Mouse (Mus musculus): ENCODE data around the gene Tenm2. TPM values are rescaled to one million over a fixed set of nuclear protein-coding genes. Genes with fewer than 3 reads are reported as not detected.

The Tenm2 gene
- polyA plus RNA-seq, 1 experiment from 2014 or later = 1.8 TPM

DNA sequence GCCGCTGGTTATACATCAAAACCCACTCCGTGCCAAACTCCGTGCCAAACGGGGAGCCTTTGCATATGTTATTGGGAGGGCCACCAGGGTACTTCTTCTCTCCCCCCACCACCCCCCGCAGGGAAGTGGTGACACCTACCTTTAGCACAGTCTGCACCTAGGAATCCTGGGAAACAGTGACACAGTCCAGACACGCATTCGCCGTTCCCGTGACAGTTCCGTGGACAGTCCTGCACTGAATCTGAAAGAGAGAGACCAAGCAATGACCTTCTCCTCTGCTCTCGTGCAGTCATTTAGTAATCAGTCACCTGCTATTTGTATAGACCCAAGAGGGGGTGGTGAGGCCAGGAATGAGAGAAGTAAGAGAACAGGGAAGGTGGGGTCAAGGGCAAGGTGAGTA lies 1072.2 kb downstream of the Tenm2 start:
- Histone ChIP-seq H3K36me3 (replicated peaks) (no peaks in the 10 kb centered on the region), H3K27me3 (ENCODE audit: poor library complexity, severe bottlenecking) (no peaks in the 10 kb centered on the region), H3K9me3 (no peaks in the 10 kb centered on the region), H3K27ac (no peak overlapping the region), H3K4me3 (no peak overlapping the region), H3K4me1 (peaks cover 10% of the 10 kb centered on the region)
- peak; percentile 12 for DNase-seq (ENCODE audit: extremely low spot score, low spot score)
- 91% methylated on average over 11 of the region's 11 CpGs for WGBS

GRCm38 (mm10) chr11:36161765-36162321 lies 1073.9 kb downstream of the Tenm2 start:
- H3K4me3 ChIP-seq = no peak overlapping the region
- no peak overlapping the region for H3K27ac ChIP-seq
- H3K4me1 ChIP-seq = peaks cover 10% of the 10 kb centered on the region
- 69% methylated on average over 10 of the region's 10 CpGs for WGBS
- DNase-seq (ENCODE audit: extremely low spot score, low spot score) = peak; percentile 16
- no peaks in the 10 kb centered on the region for H3K36me3 ChIP-seq (replicated peaks)
- H3K9me3 ChIP-seq = no peaks in the 10 kb centered on the region
- H3K27me3 ChIP-seq (ENCODE audit: poor library complexity, severe bottlenecking) = no peaks in the 10 kb centered on the region

DNA sequence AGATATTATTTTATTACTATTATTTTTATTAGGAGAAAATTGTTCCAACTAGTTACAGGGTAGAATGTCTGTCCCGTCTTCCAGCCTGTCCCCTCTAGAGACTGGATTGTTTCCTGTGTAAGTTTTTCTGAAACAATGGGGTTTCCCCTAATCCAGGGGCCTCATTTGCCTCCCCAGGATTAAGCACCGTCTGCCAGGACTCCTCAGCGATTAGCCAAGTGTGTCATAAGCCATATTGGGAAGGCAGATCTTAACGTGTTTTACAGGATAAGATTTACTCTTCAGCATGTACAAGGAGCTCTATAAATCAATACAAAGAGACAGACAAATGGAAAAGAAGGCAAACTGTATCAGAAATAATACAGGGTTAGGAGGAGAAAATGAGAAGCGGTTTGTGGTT lies 1082.3 kb downstream of the Tenm2 start:
- no peak for DNase-seq (ENCODE audit: extremely low spot score, low spot score)
- no peak overlapping the region for H3K27ac ChIP-seq
- 43% methylated on average over 5 of the region's 5 CpGs for WGBS
- H3K27me3 ChIP-seq (ENCODE audit: poor library complexity, severe bottlenecking) = peaks cover 10% of the 10 kb centered on the region; the same call in 1 of the 2 replicates
- H3K4me3 ChIP-seq = no peak overlapping the region
- peaks cover 23% of the 10 kb centered on the region for H3K4me1 ChIP-seq
- H3K36me3 ChIP-seq (replicated peaks) = no peaks in the 10 kb centered on the region
- no peaks in the 10 kb centered on the region; the same call in 1 of the 2 replicates for H3K9me3 ChIP-seq

DNA sequence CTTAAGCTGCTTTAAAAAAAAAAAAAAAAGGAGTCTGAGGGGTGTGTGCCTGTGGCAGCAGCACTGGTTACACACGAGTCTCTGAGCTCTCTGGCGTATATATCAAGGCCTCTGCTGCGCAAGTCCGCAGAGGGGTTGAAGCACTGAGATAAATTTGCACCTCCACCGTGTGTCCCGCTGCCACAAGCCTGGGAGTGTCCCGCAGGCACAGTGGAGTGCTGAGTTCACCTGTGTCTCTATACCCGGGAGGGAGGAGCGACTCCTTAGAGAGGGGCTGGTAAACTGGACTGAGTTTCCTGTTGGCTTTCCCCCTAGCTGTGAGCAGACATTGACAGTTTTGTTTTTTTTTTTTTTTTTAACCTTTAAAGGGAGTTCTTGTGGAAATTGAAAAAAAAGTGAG lies 1082.8 kb downstream of the Tenm2 start:
- peaks cover 23% of the 10 kb centered on the region for H3K4me1 ChIP-seq
- no peaks in the 10 kb centered on the region for H3K36me3 ChIP-seq (replicated peaks)
- H3K9me3 ChIP-seq = no peaks in the 10 kb centered on the region; the same call in 1 of the 2 replicates
- peaks cover 10% of the 10 kb centered on the region; the same call in 1 of the 2 replicates for H3K27me3 ChIP-seq (ENCODE audit: poor library complexity, severe bottlenecking)
- peak overlapping the region; percentile 29; the same call in 1 of the 2 replicates for H3K4me3 ChIP-seq
- WGBS = 12% methylated on average over 9 of the region's 9 CpGs
- no peak overlapping the region for H3K27ac ChIP-seq
- no peak for DNase-seq (ENCODE audit: extremely low spot score, low spot score)

DNA sequence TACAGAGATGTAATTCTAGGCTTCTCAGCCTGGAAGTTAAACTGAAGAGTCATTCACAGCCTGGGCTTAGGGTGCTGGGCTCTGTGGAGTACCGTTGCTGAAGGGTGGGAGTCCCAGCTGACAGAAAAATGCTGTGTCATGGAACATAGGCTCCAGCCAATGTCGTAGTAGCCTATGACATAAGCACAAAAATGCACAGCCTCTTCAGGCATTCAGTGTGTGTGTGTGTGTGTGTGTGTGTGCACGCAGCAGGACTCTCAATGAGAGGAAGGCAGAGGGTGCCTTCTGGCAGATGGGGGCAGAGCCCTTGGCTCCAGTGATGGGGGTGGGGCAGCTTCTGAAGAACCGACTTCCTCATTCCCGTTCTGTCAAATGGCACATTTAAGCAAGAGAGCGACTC lies 1083.5 kb downstream of the Tenm2 start:
- 19% methylated on average over 6 of the region's 6 CpGs for WGBS
- H3K27ac ChIP-seq = no peak overlapping the region
- no peaks in the 10 kb centered on the region; the same call in 1 of the 2 replicates for H3K9me3 ChIP-seq
- H3K36me3 ChIP-seq (replicated peaks) = no peaks in the 10 kb centered on the region
- H3K4me1 ChIP-seq = peaks cover 23% of the 10 kb centered on the region
- H3K4me3 ChIP-seq = peak overlapping the region; percentile 14; the same call in 1 of the 2 replicates
- peaks cover 10% of the 10 kb centered on the region; the same call in 1 of the 2 replicates for H3K27me3 ChIP-seq (ENCODE audit: poor library complexity, severe bottlenecking)
- peak; percentile 25 for DNase-seq (ENCODE audit: extremely low spot score, low spot score)

DNA sequence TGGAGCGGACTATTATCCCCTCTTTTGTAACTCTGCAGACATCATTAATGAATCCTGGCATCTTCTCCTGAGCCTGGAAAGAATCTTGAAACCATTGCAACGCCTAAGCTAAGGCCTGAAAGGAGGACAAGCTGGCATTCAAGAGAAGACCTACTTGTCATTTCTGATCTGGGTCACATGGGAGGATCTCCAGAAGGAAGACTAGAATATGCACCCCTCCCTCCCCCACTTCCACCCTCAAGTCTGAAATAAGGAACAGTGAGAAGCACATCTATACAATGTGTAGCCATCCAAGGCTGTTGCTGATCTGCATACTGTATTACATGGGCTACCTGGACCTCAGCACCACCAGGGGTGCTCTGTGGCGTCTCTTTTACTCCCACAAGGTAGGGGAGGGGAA lies 1086.7 kb downstream of the Tenm2 start:
- Histone ChIP-seq H3K4me3 (no peak overlapping the region), H3K27me3 (ENCODE audit: poor library complexity, severe bottlenecking) (0 out of 2 replicates have a peak, but pooled peaks cover 5% of the 10 kb centered on the region), H3K9me3 (no peaks in the 10 kb centered on the region), H3K36me3 (replicated peaks) (no peaks in the 10 kb centered on the region), H3K27ac (no peak overlapping the region), H3K4me1 (peaks cover 23% of the 10 kb centered on the region)
- 87% methylated on average over 3 of the region's 3 CpGs for WGBS
- no peak for DNase-seq (ENCODE audit: extremely low spot score, low spot score)

- H3K9me3 ChIP-seq = no peaks in the 10 kb centered on the region
- no peaks in the 10 kb centered on the region for H3K27me3 ChIP-seq (ENCODE audit: poor library complexity, severe bottlenecking)
- 83% methylated on average over 12 of the region's 12 CpGs for WGBS
- H3K4me3 ChIP-seq = no peak overlapping the region
- no peak overlapping the region for H3K27ac ChIP-seq
- peaks cover under 1% of the 10 kb centered on the region for H3K4me1 ChIP-seq
- H3K36me3 ChIP-seq (replicated peaks) = no peaks in the 10 kb centered on the region
- no peak for DNase-seq (ENCODE audit: extremely low spot score, low spot score)
These were observed 1090.7 kb downstream of the Tenm2 start for GRCm38 (mm10) chr11:36145057-36145456.

- Histone ChIP-seq H3K4me1 (peaks cover 32% of the 10 kb centered on the region), H3K27me3 (ENCODE audit: poor library complexity, severe bottlenecking) (peaks cover 10% of the 10 kb centered on the region), H3K4me3 (no peak overlapping the region), H3K36me3 (replicated peaks) (no peaks in the 10 kb centered on the region), H3K27ac (no peak overlapping the region), H3K9me3 (no peaks in the 10 kb centered on the region)
- 88% methylated on average over 10 of the region's 10 CpGs for WGBS
- DNase-seq (ENCODE audit: extremely low spot score, low spot score) = no peak
These were observed 1095.4 kb downstream of the Tenm2 start for GRCm38 (mm10) chr11:36140411-36140810.

- 78% methylated on average over 16 of the region's 16 CpGs for WGBS
These were observed 1096.2 kb downstream of the Tenm2 start for GRCm38 (mm10) chr11:36139521-36139920.

GRCm38 (mm10) chr11:36137840-36138239 lies 1097.9 kb downstream of the Tenm2 start:
- H3K27me3 ChIP-seq (ENCODE audit: poor library complexity, severe bottlenecking) = peaks cover 10% of the 10 kb centered on the region
- peaks cover 42% of the 10 kb centered on the region for H3K4me1 ChIP-seq
- no peak for DNase-seq (ENCODE audit: extremely low spot score, low spot score)
- no peak overlapping the region for H3K4me3 ChIP-seq
- H3K36me3 ChIP-seq (replicated peaks) = no peaks in the 10 kb centered on the region
- WGBS = 57% methylated on average over 4 of the region's 4 CpGs
- peak overlapping the region; percentile 25; the same call in 1 of the 2 replicates for H3K27ac ChIP-seq
- no peaks in the 10 kb centered on the region for H3K9me3 ChIP-seq

More at GRCm38 (mm10) chr11:36139521-36139920, 1096.2 kb downstream of the Tenm2 start:
- H3K9me3 ChIP-seq = no peaks in the 10 kb centered on the region
- no peaks in the 10 kb centered on the region for H3K36me3 ChIP-seq (replicated peaks)
- peaks cover 39% of the 10 kb centered on the region for H3K4me1 ChIP-seq
- H3K27ac ChIP-seq = no peak overlapping the region
- peaks cover 10% of the 10 kb centered on the region for H3K27me3 ChIP-seq (ENCODE audit: poor library complexity, severe bottlenecking)
- DNase-seq (ENCODE audit: extremely low spot score, low spot score) = no peak
- H3K4me3 ChIP-seq = no peak overlapping the region

- no peaks in the 10 kb centered on the region for H3K36me3 ChIP-seq (replicated peaks)
- H3K27ac ChIP-seq = no peak overlapping the region
- 91% methylated on average over 6 of the region's 6 CpGs for WGBS
- H3K9me3 ChIP-seq = no peaks in the 10 kb centered on the region
- peaks cover 10% of the 10 kb centered on the region for H3K27me3 ChIP-seq (ENCODE audit: poor library complexity, severe bottlenecking)
- no peak overlapping the region for H3K4me3 ChIP-seq
- H3K4me1 ChIP-seq = peaks cover 42% of the 10 kb centered on the region
- DNase-seq (ENCODE audit: extremely low spot score, low spot score) = no peak
These were observed 1098.5 kb downstream of the Tenm2 start for GRCm38 (mm10) chr11:36137276-36137675.

DNA sequence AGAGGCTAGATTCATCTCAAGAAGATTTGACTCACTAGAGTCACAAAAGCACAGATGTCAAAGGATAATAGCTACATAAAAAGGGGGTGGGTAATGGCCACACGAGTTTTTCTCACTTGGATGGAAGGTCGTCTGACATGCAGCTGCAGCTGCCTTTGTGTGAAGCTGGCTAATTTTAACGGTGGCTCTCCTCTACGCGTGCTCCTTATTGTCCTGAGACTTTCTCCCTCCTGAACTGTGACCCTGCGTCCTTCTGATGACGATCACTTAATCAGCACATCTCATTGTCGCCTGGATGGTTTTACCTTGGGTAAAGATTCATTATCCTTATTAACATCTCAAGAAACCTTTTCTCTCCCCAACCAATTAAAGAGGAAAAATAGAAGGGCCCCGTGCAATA lies 1101.1 kb downstream of the Tenm2 start:
- no peak for DNase-seq (ENCODE audit: extremely low spot score, low spot score)
- Histone ChIP-seq H3K27me3 (ENCODE audit: poor library complexity, severe bottlenecking) (peaks cover 10% of the 10 kb centered on the region), H3K9me3 (no peaks in the 10 kb centered on the region), H3K4me3 (no peak overlapping the region), H3K36me3 (replicated peaks) (no peaks in the 10 kb centered on the region), H3K4me1 (peaks cover 37% of the 10 kb centered on the region), H3K27ac (no peak overlapping the region)
- 30% methylated on average over 9 of the region's 9 CpGs for WGBS

DNA sequence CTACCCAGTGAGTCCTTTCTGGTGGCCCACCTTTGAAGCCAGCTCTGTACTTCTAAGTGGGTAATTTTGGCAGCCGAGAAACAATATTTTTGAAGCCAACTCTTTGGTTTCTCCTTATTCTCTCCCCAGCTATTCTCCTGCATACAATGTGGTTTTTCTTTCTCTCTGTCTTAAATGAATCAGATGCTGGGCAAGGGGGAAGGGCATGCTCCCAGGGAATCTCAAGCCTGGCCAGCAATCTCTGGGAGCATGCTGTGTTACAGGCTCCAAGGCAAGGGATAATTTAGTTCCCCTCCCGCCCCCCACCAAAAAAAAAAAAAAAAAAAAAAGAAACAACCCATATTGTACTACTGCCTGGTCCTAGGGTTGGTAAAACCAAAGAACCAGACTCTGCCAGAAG lies 1112.5 kb downstream of the Tenm2 start:
- 58% methylated on average over 2 of the region's 2 CpGs for WGBS
- peaks cover 8% of the 10 kb centered on the region; the same call in 1 of the 2 replicates for H3K27me3 ChIP-seq (ENCODE audit: poor library complexity, severe bottlenecking)
- H3K36me3 ChIP-seq (replicated peaks) = no peaks in the 10 kb centered on the region
- H3K27ac ChIP-seq = no peak overlapping the region
- H3K9me3 ChIP-seq = no peaks in the 10 kb centered on the region
- H3K4me1 ChIP-seq = peaks cover 41% of the 10 kb centered on the region
- DNase-seq (ENCODE audit: extremely low spot score, low spot score) = no peak
- no peak overlapping the region for H3K4me3 ChIP-seq

Measured in forebrain, embryonic 10.5 days (tissue).